Mouse (Mus musculus): Measurements from ENCODE around the gene Vps8. TPM values are rescaled to one million over a fixed set of nuclear protein-coding genes. Genes with fewer than 3 reads are reported as not detected.

Vps8 gene
- total RNA-seq, 2 experiments from 2014 or later: 7.7 to 7.8 TPM

DNA sequence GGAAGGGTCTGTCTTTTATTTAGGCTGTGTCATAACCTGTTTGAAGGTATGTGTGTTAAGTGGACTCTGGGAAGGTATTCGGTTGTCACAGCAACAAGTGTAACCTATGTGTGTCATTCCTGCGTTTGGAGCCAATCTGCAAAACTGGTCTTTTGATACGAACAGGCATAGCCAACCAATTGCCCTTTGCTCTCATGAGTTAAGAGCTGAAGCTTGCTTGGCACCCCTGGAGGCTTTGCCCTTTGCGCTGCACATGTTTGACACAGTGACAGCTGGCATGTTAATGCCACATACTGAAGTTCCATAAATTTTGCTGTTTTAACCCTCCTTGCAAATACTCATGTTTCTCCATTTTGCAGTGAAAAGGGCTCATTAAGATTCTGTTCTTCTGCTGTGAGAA is 126.8 kb downstream of the Vps8 start:
- TF ChIP-seq CTCF (IDR thresholded peaks at IDR 0.05): no peak
- Histone ChIP-seq H3K4me3 (no peak overlapping the region), H3K27ac (no peak overlapping the region)
- no peak for DNase-seq
- intact Hi-C loops (cut with DNase I): no loop called here

DNA sequence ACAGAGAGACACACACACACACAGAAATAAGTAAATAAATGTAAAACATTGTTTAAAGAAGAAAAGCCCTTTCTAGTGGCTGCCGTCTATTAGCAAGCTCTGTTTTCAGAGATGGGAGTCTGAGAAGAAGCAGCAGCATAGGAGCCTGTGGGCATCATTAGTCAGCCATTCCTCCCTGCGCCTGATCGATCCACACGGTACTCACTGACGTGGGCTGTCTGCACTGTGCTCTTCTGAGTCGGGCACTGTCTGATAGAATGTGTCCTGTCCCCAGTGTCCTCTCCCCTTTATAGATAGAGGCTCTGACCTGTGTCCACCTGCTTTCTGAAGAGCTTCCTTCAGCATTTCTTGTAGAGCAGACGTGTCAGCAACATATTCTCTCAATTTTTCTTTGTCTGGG is 127.5 kb downstream of the Vps8 start:
- no peak for TF ChIP-seq CTCF (IDR thresholded peaks at IDR 0.05)
- intact Hi-C loops (cut with DNase I): no loop called here
- Histone ChIP-seq H3K4me3 (no peak overlapping the region), H3K27ac (no peak overlapping the region)
- no peak for DNase-seq

DNA sequence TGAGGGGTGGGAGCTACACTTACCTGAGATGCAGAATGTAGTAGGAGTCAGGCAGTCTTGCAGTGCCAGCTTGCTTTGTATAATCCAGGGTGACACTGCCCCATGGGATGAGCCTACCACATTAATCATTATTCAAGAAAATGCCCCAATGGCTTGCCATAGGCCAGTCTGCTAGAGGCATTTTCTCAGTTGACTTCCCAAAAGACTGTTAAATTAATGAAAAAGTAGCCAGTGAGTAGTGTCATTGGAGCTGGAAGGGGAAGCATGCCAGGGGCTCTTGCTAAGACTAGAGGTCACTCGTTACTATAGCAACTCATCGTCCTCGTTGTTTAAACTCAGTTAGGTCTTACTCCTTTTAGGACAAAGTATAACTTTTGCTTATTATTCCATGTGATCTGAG is 130.6 kb downstream of the Vps8 start:
- no peak for DNase-seq
- no peak overlapping the region for H3K4me3 ChIP-seq
- intact Hi-C loops (cut with DNase I): no loop called here
- no peak overlapping the region for H3K27ac ChIP-seq
- TF ChIP-seq CTCF (IDR thresholded peaks at IDR 0.05): no peak

DNA sequence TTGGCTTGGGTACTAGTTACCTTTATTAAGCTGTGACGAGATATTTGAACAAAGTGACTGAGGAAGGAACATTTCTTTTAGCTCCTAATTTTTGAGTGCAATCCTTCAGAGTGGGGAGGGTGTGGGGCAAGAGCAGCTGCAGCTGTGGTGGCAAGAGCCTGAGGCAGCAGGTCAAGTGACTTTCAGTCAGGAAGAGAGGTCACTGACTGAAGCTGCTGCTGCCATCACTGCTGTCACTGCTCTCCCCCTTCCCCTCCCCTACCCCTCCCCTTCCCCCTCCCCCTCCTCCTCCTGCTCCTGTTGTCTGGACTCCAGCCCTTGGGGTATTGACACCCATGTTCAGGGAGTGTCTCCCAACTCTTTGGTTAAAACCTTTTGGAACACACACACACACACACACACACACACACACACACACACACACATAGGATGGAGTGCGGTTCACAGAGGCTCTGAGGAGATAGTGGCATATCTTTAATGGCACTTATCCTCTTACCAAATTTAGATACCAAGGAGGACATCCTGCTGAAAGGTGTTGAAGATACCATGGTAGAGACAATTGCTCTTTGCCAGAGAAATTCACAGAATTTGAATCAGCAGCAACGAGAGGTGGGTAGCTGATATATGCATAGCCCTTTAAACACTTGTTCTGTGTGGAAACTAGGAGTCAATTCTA is 139.8 kb downstream of the Vps8 start:
- TF ChIP-seq CTCF (IDR thresholded peaks at IDR 0.05): no peak
- DNase-seq: no peak
- no peak overlapping the region for H3K27ac ChIP-seq
- no peak overlapping the region for H3K4me3 ChIP-seq
- intact Hi-C loops (cut with DNase I): no loop called here

DNA sequence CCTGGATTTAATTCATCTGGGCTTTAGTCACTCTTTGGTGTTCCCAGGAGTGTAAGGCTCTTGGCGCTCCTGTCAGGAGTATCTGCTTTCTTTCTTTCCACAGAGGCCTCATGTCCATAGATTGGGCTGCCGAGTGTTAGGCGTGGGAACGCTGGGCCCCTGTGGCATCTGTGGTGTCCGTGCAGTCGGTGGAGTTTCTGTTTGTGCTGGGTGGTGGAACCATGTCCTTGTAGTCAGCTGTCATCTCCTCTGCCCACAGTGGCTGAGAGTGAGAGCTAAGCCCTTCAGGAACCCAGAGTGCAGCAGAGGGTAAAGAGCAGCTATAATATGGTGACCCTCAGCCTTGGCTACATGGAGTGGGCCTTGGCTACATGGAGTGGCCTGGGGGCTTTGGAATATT is 140.4 kb downstream of the Vps8 start:
- no peak for DNase-seq
- TF ChIP-seq CTCF (IDR thresholded peaks at IDR 0.05): no peak
- H3K27ac ChIP-seq: no peak overlapping the region
- intact Hi-C loops (cut with DNase I): no loop called here
- H3K4me3 ChIP-seq: no peak overlapping the region

DNA sequence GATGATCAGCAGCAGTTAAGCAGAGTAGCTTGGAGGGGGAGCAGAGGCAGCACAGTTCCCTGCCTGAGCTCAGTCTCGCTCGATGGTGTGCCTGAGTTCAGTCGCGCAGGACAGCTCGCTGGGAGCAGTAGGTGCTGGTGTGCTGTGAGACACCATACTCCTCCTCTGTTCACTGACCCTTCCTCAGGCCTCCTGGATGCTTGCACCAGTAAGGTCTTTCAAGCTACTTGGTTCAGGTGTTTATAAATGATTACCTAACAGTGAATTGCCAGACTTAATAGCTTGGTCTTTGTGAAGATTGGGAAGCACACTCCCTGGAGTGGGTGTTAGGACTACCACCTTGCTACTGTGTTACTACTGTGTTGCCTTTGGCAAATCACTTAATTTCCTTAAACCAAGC is 144.2 kb downstream of the Vps8 start:
- no peak for DNase-seq
- TF ChIP-seq CTCF (IDR thresholded peaks at IDR 0.05): no peak
- Histone ChIP-seq H3K4me3 (no peak overlapping the region), H3K27ac (no peak overlapping the region)
- intact Hi-C loops (cut with DNase I): no loop called here

DNA sequence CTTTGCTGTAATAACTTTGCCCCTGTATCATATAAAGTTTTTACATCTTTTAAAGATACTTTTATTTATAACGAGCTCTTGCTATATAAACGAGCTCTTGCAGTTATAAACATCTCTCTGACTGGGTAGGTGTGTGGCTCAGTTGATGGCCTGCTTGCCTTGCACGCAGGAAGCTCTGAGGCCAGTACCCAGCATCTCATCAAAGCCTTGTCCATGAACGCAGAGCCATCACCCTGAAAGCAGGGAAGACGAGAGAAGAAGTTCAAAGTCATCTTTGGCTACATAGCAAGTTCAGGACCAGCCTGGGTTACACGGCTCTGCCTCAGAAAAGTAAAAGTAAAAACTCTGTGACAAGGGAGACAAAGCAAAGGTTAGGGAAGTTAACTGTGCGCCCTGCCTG is 147.0 kb downstream of the Vps8 start:
- TF ChIP-seq CTCF (IDR thresholded peaks at IDR 0.05): no peak

DNA sequence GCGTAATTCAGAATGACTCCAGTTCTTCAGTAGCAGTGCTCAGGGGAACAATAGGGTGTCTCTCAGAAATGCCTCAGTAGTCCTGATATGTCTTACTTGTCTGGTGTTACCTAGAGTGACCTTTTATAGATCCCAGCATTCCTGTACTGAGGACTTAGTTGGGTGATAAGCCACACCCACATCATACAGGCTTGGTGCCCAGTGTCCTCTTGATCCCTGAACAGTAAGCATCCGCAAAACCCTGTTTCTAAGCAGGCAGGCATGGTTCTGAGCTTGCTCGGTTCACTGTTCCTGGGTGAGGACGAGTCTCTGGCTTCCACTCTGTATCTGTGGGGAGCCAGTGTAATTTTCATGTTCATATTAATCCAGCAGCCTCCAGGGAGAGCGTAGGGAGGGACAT is 147.9 kb downstream of the Vps8 start:
- intact Hi-C loops (cut with DNase I): no loop called here
- no peak for TF ChIP-seq CTCF (IDR thresholded peaks at IDR 0.05)
- no peak overlapping the region for H3K27ac ChIP-seq
- DNase-seq: no peak
- H3K4me3 ChIP-seq: no peak overlapping the region

More for the DNA sequence above, 147.0 kb downstream of the Vps8 start:
- Histone ChIP-seq H3K27ac (no peak overlapping the region), H3K4me3 (no peak overlapping the region)
- DNase-seq: no peak
- intact Hi-C loops (cut with DNase I): no loop called here

DNA sequence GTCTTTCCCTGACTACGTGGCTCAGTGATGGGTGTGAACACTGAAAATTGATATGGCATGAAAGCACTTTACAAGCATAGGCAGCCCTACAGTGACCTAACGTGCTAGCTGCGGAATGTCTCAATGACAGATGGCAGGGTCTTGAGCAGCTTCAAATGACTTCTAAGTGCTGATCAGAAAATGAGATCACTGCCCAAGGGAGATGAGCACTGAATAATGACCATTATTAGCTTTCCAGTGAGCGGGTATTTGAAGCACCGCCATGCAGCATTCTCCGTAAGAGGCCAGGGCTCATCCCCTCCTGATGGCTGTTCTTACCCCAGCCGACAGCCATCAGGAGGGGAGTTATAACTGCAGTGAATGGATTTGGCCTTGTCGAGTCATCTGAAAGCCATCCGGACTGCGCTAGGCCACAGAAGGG is 153.1 kb downstream of the Vps8 start:
- DNase-seq: no peak
- H3K27ac ChIP-seq: no peak overlapping the region
- no peak overlapping the region for H3K4me3 ChIP-seq
- no peak for TF ChIP-seq CTCF (IDR thresholded peaks at IDR 0.05)
- intact Hi-C loops (cut with DNase I): no loop called here

DNA sequence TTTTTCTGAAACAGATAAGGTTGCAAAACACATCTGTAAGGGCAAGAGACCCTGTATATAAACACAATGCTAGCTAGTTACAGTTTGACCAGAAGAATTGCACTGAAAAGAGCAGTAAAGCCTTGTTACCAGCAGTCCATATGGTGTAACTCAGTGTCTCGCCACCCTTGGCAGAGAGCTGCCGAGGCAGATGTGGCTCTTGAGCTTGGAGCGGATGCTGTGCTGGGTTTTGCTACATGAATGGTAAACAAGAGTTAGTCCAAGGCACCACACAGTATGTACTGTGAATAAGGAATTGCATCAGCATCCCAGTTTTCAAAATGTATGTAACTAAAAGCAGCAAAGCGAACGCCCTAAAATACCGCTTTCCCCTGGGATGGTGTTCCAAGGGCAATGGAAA is 166.2 kb downstream of the Vps8 start:
- intact Hi-C loops (cut with DNase I): no loop called here
- Histone ChIP-seq H3K27ac (no peak overlapping the region), H3K4me3 (no peak overlapping the region)
- TF ChIP-seq CTCF (IDR thresholded peaks at IDR 0.05): no peak
- DNase-seq: no peak

DNA sequence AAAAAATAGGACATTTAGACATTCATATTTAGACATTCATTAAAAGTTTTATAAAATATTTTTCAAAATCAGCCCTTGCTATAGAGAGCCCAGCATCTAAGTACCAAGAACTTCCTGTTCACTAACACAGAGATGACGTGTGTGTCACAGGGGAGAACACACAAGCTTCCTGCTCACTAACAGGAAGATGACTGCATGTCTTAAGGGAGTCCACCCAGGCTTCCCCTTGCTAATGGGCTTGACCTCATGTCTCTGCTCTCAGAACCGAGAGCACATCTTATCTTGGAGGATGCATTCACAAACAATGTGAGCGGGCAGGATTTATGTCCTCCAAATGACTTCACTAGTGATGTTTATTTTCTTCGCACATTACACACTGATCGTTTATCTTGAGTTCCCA is 167.9 kb downstream of the Vps8 start:
- H3K27ac ChIP-seq: no peak overlapping the region
- intact Hi-C loops (cut with DNase I): no loop called here
- peak; percentile 21 for DNase-seq

DNA sequence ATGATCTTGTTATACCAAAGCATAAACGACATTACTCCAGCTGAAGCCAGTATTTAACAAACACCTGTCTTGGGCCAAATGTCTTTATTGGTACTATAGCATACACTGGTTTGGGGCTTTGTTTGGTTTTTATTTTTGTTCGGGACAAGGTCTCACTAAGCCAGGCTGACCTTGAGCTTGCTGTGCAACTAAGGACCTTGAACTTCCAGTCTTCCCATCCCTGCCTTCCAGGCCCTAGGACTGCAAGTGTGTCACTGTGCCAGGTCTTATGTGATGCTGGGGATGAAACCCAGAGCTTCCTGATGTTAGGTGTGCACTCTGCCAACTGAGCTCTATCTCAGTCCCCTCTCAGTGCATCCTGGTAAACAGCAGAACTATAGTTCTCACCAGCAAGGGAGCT is 168.6 kb downstream of the Vps8 start:
- no peak for TF ChIP-seq CTCF (IDR thresholded peaks at IDR 0.05)
- DNase-seq: no peak
- Histone ChIP-seq H3K27ac (no peak overlapping the region), H3K4me3 (no peak overlapping the region)
- intact Hi-C loops (cut with DNase I): no loop called here

More for the DNA sequence above, 167.9 kb downstream of the Vps8 start:
- H3K4me3 ChIP-seq: no peak overlapping the region
- no peak for TF ChIP-seq CTCF (IDR thresholded peaks at IDR 0.05)

DNA sequence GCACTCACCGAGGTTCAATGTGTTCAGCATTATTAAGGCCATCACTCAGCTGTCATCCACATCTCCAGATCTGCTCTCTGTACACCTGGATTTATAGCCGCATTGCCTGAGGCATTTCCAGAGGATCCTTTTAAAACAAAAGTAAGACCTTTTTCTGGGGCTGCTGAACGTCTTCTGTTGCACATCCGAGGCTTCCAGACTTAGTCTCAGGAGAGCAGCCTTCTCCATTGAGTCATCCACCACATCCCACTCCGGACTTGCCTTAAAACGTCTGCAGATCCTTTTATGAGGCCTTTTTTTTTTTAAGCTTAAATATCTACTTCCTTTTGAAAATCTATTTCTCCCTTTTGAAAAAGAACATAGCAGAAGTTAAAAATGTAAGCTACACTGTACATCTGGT is 172.6 kb downstream of the Vps8 start:
- H3K27ac ChIP-seq: no peak overlapping the region
- no peak for DNase-seq
- H3K4me3 ChIP-seq: no peak overlapping the region
- TF ChIP-seq CTCF (IDR thresholded peaks at IDR 0.05): no peak
- intact Hi-C loops (cut with DNase I): no loop called here

DNA sequence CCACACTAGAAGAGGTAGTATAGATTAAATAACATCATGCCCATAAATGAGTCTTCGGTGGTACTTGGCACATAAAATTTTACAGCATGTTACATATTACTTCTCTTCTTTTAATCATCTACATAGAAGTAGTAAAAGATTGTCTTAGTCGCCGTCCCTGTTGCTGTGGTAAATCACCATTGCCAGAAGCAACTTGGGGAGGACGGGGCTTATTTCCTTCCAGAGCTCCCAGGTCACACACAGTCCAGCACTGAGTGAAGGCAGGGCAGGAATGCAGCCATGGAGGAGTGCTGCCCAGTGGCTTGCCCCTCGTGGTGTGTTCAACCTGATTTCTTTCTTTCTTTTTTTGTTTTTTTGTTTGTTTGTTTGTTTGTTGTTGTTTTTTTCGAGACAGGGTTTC is 181.4 kb downstream of the Vps8 start:
- no peak overlapping the region for H3K4me3 ChIP-seq
- no peak overlapping the region for H3K27ac ChIP-seq
- TF ChIP-seq CTCF (IDR thresholded peaks at IDR 0.05): no peak
- no peak for DNase-seq
- intact Hi-C loops (cut with DNase I): no loop called here
